Mouse (Mus musculus): Measurements from ENCODE around the gene Fchsd2.

Gene Fchsd2

GRCm38 (mm10) chr7:101210826-101211225, 118.2 kb downstream of the Fchsd2 start:
- no peak for DNase-seq (ENCODE audit: low read depth)

- DNase-seq (ENCODE audit: low read depth) = no peak
Measured at GRCm38 (mm10) chr7:101213515-101214263, 121.0 kb downstream of the Fchsd2 start.

GRCm38 (mm10) chr7:101216724-101217123, 124.1 kb downstream of the Fchsd2 start:
- DNase-seq (ENCODE audit: low read depth) = no peak

- no peak for DNase-seq (ENCODE audit: low read depth)
Measured at GRCm38 (mm10) chr7:101223501-101223900, 130.8 kb downstream of the Fchsd2 start.

GRCm38 (mm10) chr7:101229336-101229735, 136.7 kb downstream of the Fchsd2 start:
- no peak for DNase-seq (ENCODE audit: low read depth)

- peak; percentile 76 for DNase-seq (ENCODE audit: low read depth)
Measured at GRCm38 (mm10) chr7:101231458-101231857, 138.8 kb downstream of the Fchsd2 start.

- no peak for DNase-seq (ENCODE audit: low read depth)
Measured at GRCm38 (mm10) chr7:101232716-101233115, 140.1 kb downstream of the Fchsd2 start.

- no peak for DNase-seq (ENCODE audit: low read depth)
Measured at GRCm38 (mm10) chr7:101236712-101237473, 144.2 kb downstream of the Fchsd2 start.

GRCm38 (mm10) chr7:101248760-101249159, 156.1 kb downstream of the Fchsd2 start:
- no peak for DNase-seq (ENCODE audit: low read depth)

GRCm38 (mm10) chr7:101249173-101249572, 156.5 kb downstream of the Fchsd2 start:
- no peak for DNase-seq (ENCODE audit: low read depth)

GRCm38 (mm10) chr7:101253071-101253470, 160.4 kb downstream of the Fchsd2 start:
- DNase-seq (ENCODE audit: low read depth) = no peak

GRCm38 (mm10) chr7:101258482-101258881, 165.8 kb downstream of the Fchsd2 start:
- no peak for DNase-seq (ENCODE audit: low read depth)

- peak; percentile 77 for DNase-seq (ENCODE audit: low read depth)
Measured at GRCm38 (mm10) chr7:101261941-101262546, 169.4 kb downstream of the Fchsd2 start.

GRCm38 (mm10) chr7:101263511-101263910, 170.8 kb downstream of the Fchsd2 start:
- DNase-seq (ENCODE audit: low read depth) = peak; percentile 66

GRCm38 (mm10) chr7:101267457-101268259, 175.0 kb downstream of the Fchsd2 start:
- peak; percentile 73 for DNase-seq (ENCODE audit: low read depth)

GRCm38 (mm10) chr7:101271602-101272001, 178.9 kb downstream of the Fchsd2 start:
- peak; percentile 57 for DNase-seq (ENCODE audit: low read depth)

- DNase-seq (ENCODE audit: low read depth) = no peak
Measured at GRCm38 (mm10) chr7:101272466-101273160, 179.9 kb downstream of the Fchsd2 start.

- DNase-seq (ENCODE audit: low read depth) = no peak
Measured at GRCm38 (mm10) chr7:101282721-101283120, 190.1 kb downstream of the Fchsd2 start.

- DNase-seq (ENCODE audit: low read depth) = no peak
Measured at GRCm38 (mm10) chr7:101284504-101284903, 191.8 kb downstream of the Fchsd2 start.

GRCm38 (mm10) chr7:101286891-101287290, 194.2 kb downstream of the Fchsd2 start:
- DNase-seq (ENCODE audit: low read depth) = no peak

- no peak for DNase-seq (ENCODE audit: low read depth)
Measured at GRCm38 (mm10) chr7:101287820-101288219, 195.2 kb downstream of the Fchsd2 start.

All from NIH3T3 (cell line).